Mouse (Mus musculus): ENCODE data around the gene Eml2.

The Eml2 gene

GRCm38 (mm10) chr7:19202065-19202850 is 26.0 kb downstream of the Eml2 start:
- peak; percentile 40 for DNase-seq (ENCODE audit: low read depth)

GRCm38 (mm10) chr7:19208201-19208910 is 32.1 kb downstream of the Eml2 start:
- DNase-seq (ENCODE audit: low read depth): no peak

- DNase-seq (ENCODE audit: low read depth): peak; percentile 47
Measured at GRCm38 (mm10) chr7:19208944-19209472, 32.8 kb downstream of the Eml2 start.

- no peak for DNase-seq (ENCODE audit: low read depth)
Measured at GRCm38 (mm10) chr7:19209494-19209893, 33.3 kb downstream of the Eml2 start.

- peak; percentile 57 for DNase-seq (ENCODE audit: low read depth)
Measured at GRCm38 (mm10) chr7:19210010-19210409, 33.8 kb downstream of the Eml2 start.

GRCm38 (mm10) chr7:19211041-19211675 is 34.9 kb downstream of the Eml2 start:
- DNase-seq (ENCODE audit: low read depth): no peak

- no peak for DNase-seq (ENCODE audit: low read depth)
Measured at GRCm38 (mm10) chr7:19211996-19212755, 36.0 kb downstream of the Eml2 start, which contains the start of gene Gpr4. TSS of gene Gpr4 (plus strand) at chr7:19212538.

- DNase-seq (ENCODE audit: low read depth): no peak
Measured at GRCm38 (mm10) chr7:19213385-19213784, 37.2 kb downstream of the Eml2 start.

- no peak for DNase-seq (ENCODE audit: low read depth)
Measured at GRCm38 (mm10) chr7:19214369-19214768, 38.1 kb downstream of the Eml2 start.

- no peak for DNase-seq (ENCODE audit: low read depth)
Measured at GRCm38 (mm10) chr7:19214940-19215339, 38.7 kb downstream of the Eml2 start.

- no peak for DNase-seq (ENCODE audit: low read depth)
Measured at GRCm38 (mm10) chr7:19217492-19217891, 41.3 kb downstream of the Eml2 start.

- DNase-seq (ENCODE audit: low read depth): no peak
Measured at GRCm38 (mm10) chr7:19217944-19218343, 41.7 kb downstream of the Eml2 start.

GRCm38 (mm10) chr7:19220061-19220460 is 43.8 kb downstream of the Eml2 start:
- peak; percentile 56 for DNase-seq (ENCODE audit: low read depth)

GRCm38 (mm10) chr7:19222189-19222588 is 46.0 kb downstream of the Eml2 start:
- no peak for DNase-seq (ENCODE audit: low read depth)

GRCm38 (mm10) chr7:19222875-19223274 is 46.7 kb downstream of the Eml2 start:
- DNase-seq (ENCODE audit: low read depth): no peak

- no peak for DNase-seq (ENCODE audit: low read depth)
Measured at GRCm38 (mm10) chr7:19224933-19225332, 48.7 kb downstream of the Eml2 start.

- DNase-seq (ENCODE audit: low read depth): peak; percentile 82
Measured at GRCm38 (mm10) chr7:19226817-19227797, 50.9 kb downstream of the Eml2 start.

GRCm38 (mm10) chr7:19227883-19228792 is 51.9 kb downstream of the Eml2 start, which contains the start of gene Opa3:
TSS of gene Opa3 (plus strand) at chr7:19228334.
- DNase-seq (ENCODE audit: low read depth): peak; percentile 100

GRCm38 (mm10) chr7:19228793-19229148 is 52.5 kb downstream of the Eml2 start:
- DNase-seq (ENCODE audit: low read depth): no peak
